Mouse (Mus musculus) kidney, adult 18-20 months (tissue): ENCODE measurements at regions not wholly inside any gene's neighbourhood (a gene's known extent, or its start where the extent isn't known, plus 50 kb on each side); places are given as distances from the start of the nearest gene placed in this dataset.
"Not testable (repeated sequence)": the region's sequence is repeated elsewhere in the genome, so short reads cannot be mapped to it uniquely, and the experiment has no call there.

ENCODE experiments used
- DNase-seq: peaks from one replicate; pipeline ENCODE4 v3.0.0; 2021

DNA sequence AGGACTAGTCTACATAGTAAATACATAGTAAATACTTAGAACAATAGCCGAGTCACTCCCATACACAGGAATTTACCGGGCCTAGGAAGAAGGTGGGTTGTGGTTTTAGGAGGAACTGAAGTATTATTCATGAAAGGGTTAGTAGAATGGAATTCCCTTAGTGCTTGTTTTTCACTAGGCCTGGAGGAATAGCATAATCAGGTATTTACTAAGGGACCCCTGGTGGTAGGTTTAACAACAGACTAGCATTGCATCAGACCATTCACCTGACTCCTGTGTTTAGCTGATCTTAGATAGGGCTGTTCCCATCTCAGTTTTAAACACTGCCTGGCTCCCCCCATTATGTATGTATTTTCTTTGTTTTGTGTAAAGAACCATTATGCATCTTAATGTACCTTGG is 339.0 kb downstream of the Dync2h1 start:
- not testable (repeated sequence) for DNase-seq

GRCm38 (mm10) chr9:6834936-6835335 is 349.3 kb downstream of the Dync2h1 start:
- not testable (repeated sequence) for DNase-seq

GRCm38 (mm10) chr9:6834470-6834869 is 349.8 kb downstream of the Dync2h1 start:
- DNase-seq, result no peak

- no peak for DNase-seq
Observed at GRCm38 (mm10) chr9:6832862-6833261, 351.4 kb downstream of the Dync2h1 start.

- DNase-seq, result not testable (repeated sequence)
Observed at GRCm38 (mm10) chr9:6831642-6832041, 352.6 kb downstream of the Dync2h1 start.

DNA sequence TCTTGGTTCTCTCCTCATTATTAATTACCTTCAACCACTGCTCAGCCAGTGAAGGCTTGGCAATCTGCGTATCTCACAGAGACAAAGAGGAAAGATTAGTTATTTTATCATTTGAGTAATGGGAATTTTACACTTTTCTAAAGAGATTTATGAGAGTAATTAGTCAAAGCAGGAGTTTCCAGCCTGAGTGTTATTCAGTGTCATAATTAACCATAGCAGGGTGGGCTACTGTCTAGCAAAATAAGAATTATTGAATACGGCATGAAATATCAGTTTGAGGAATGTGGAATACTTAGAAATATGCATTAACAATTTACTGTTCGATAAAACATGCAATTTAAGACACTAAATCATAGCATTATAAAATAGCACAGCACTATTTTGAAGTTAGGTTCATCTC is 357.7 kb downstream of the Dync2h1 start:
- DNase-seq, result no peak

DNA sequence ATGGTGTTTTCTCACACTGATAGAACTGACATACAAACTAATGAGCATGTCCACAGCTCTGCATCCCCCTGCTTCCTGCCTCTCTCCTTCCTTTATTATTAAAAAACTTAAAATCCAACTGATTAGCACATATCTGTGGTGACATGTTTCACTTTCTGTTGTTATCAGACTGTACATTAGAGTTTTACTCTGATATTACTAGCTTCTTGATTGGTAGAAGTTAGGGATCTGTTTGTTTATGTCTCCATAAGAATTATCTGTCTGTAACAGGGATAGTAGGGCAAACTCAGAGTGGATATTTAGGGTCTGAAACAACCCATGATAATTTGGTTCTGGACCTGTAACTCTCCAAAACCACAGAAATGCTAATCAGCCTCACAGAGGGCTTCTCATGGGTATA is 358.6 kb downstream of the Dync2h1 start:
- no peak for DNase-seq

DNA sequence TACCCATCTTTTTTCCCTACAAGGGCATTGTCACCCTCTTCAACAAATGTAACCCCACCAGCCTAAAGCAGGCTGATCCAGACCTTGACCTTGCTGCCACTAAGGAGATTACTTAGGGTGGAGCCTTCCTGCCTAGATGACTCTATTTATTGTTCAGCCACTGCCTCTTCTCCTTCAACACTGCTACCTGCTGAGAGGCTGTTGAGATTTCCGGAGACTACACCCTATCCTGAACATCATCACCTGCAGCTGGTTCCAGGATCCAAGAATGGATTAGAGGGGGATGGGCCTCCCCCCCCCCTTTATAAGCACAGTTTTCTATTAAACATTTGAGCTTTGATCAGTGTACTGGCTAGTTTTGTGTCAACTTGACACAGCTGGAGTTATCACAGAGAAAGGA is 360.3 kb downstream of the Dync2h1 start:
- not testable (repeated sequence) for DNase-seq

- no peak for DNase-seq
Observed at GRCm38 (mm10) chr9:6823536-6823935, 360.7 kb downstream of the Dync2h1 start.

GRCm38 (mm10) chr9:6776671-6777070 is 407.6 kb downstream of the Dync2h1 start:
- DNase-seq, result no peak

DNA sequence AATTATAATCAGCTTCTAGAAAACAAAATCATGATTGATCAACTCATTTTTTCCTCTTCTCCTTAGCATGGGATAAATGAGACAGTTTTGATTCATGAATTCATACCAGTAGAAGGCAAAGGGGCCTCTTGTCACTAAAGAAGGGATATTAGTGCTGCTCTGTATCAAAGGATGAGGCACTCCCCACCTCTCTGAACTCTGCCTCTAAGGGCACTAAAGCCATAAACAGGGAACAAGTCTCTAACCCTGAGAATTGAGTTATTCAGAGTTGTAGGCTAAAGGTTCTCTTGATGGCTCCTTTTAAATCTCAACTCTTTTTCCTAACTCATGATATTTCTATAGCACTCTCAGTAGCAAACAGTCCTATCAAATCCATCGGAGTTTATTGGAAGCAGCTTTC is 442.8 kb downstream of the Dync2h1 start:
- DNase-seq, result no peak

GRCm38 (mm10) chr9:6736411-6736810 is 447.8 kb downstream of the Dync2h1 start:
- DNase-seq, result no peak

DNA sequence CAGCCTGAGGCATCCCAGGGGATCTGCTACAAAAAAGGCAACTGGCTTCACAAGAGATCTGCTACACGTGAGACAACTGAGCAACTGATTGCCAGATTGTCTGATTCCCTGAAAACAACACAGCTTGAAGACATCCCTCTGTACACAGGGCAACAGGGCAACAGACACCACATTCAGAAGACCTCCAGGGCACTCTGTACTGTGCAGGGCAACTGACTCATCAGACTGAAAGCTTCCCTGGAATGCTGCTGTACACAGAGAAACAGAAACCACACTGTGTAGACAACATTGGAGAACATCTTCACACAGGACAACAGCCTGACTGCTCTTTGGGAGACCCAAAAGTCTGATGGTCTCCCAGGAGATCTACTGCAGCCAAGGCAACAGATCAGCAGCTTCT is 456.8 kb upstream of the Ddi1 start:
- DNase-seq, result no peak

GRCm38 (mm10) chr9:6677225-6677718 is 407.6 kb upstream of the Ddi1 start:
- DNase-seq, result no peak

- DNase-seq, result peak; percentile 76
Observed at GRCm38 (mm10) chr9:6668001-6668969, 398.6 kb upstream of the Ddi1 start.

DNA sequence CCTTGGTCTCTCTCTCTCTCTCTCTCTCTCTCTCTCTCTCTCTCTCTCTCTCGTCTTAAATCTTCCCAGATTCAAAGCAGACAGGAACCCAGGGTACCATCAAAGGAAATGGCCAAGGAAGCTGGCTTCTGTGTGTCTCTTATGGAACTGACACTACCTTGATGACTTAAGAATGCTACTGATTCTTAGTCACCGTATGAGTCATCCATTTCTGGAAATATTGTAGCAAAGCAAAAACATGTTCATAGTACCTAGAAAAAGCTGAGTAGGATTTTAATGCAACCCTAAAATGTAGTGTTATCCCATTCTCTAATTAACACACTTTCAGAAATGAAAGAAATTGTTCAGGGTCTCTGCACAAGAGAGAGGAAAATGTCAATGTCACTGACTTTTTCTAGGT is 396.0 kb upstream of the Ddi1 start:
- DNase-seq, result no peak

DNA sequence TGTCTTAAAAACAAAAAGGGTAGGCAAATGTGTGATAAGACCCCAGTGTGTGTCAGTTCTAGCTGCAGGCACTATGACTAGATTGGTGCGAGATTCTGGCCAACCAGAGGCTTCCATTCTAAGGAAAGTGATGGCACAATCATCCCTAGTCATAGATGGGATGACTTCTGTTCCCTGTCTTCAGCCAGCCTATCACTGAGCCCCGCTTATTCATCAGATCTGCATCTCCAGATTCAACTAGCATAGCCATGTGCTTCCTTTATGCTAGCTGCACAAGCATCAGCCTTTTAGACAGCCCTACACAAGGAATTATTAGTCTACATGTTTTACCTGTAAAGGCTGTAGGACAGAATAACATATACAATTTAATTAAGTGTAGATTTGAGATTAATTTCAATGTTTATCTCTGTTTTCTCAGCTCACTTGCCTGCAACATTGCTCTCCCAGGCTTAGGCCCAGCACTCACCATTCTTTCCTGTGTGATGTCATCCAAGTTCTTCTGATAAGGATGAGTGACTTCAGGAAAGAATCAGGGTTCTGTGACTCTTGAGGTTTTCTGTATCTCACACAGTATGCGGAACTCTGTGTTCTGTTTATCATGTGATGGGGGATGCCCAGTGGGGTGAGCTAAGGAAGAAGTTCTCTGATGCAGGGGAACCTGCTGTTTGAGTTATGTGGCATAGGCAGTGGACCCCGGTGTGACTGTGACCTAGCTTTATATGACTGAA is 382.8 kb upstream of the Ddi1 start:
- no peak for DNase-seq

DNA sequence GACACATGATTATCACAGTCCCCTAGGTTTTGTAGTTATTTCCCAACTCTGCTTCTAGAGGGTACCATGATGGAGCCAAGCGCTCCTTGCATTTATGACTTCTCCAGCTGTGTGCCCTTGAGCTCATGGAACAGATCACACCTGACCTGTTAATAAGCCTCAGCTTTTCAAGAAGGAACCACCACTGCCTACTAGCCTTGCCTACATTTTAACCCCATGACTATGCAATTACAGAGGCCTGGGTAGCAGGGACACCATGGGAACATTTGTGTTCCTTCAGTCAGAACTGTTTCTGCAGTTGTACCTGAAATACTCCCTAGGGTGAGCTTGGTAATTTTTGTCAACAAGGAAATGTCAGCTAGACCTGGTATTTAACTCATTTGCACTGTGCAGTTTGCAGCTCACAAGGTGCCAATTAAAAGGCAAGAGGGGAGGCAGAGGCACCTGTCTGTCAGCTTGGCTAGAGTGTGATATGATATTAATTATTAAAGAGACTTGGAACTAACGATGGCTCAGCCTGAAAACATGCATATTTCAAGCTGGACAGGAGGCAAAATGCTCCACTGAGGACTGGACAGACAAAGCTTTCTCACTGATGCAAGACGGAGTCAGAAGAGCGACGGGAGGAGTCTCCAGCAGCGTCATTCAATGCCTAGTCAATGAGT is 382.1 kb upstream of the Ddi1 start:
- no peak for DNase-seq

DNA sequence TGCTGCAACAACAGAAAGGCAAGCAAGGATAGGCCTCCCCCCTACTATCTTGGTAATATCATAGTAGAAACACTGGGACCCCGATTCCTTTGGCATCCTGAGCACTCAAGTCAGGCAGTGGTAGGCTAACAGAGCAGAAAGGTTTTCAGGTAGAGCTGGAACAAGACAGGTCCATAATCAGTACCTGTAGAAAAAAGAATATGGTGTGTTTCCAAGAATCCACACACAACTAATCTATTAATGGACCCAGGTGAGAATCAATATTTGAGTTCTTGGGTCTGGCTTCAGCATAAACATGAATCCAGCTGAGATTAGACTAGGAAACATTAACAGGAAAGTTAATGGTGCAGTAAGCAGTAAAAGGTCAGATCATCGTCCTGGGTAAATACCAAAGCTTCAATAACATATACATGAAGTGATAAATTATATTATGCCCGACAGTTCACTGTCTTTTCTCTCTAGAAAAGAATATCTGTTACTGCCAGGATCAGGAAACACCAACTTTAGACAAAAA is 376.2 kb upstream of the Ddi1 start:
- DNase-seq, result no peak

GRCm38 (mm10) chr9:6645321-6645720 is 375.7 kb upstream of the Ddi1 start:
- no peak for DNase-seq

DNA sequence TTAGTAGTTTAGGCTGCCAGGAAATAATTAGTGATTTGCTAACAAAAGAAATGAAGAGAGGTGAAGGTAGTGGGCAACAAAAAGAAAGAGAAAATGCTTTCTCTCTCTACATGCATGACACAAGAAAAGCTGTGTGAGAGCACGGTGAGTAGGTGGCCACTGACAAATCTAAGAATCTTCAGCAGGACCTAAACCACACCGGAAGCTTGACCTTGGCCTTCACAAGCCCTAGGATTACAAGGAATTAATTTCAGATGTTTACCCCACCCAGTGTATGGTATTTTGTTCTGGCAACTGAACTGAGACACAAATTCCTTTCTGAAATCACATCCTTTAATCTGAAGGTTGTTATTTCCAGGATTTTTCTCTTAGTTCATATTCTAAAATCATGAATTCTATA is 347.5 kb upstream of the Ddi1 start:
- no peak for DNase-seq

DNA sequence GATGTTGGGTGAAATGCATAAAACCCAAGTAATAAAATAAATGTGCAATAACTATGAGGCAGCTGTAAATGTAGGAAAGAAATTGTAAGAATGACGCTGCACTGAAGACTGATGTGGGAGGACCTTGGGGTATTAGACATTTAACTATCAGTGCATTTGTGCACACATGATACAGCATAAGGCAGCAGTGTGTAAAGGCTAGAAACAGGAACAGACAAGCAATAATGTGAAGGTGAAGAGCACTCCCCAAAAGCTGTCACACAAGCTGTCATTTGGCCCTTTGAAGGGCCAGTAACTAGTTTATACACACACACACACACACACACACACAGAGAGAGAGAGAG is 339.6 kb upstream of the Ddi1 start:
- no peak for DNase-seq
